Mouse (Mus musculus) myocyte (in vitro differentiated cells): ENCODE results near the gene H2afy2.
A peak's percentile ranks its signal among the peaks of the same experiment; 100 is the strongest.

ENCODE experiments used
- CEBPB ChIP-seq: IDR thresholded peaks from 2 replicates; pipeline ENCODE4 v1.6.1; 2011; ENCODE audit warnings: mild to moderate bottlenecking, moderate library complexity; ENCODE audit not compliant: poor library complexity, insufficient read depth, severe bottlenecking
- MAX ChIP-seq: IDR thresholded peaks from one replicate; pipeline ENCODE4 v1.6.1; 2011; ENCODE audit warnings: low read depth, mild to moderate bottlenecking, control low read depth
- REST ChIP-seq: IDR thresholded peaks from one replicate; pipeline ENCODE4 v1.6.1; 2011; ENCODE audit warnings: mild to moderate bottlenecking, control low read depth, moderate library complexity; ENCODE audit not compliant: insufficient read depth, insufficient read length
- TCF12 ChIP-seq: IDR thresholded peaks from one replicate; pipeline ENCODE4 v1.6.1; 2011; ENCODE audit warnings: mild to moderate bottlenecking, control low read depth; ENCODE audit not compliant: poor library complexity, insufficient read depth, severe bottlenecking
- USF1 ChIP-seq: IDR thresholded peaks from one replicate; pipeline ENCODE4 v1.6.1; 2011; ENCODE audit warnings: low read depth, mild to moderate bottlenecking, control low read depth, moderate library complexity

DNA sequence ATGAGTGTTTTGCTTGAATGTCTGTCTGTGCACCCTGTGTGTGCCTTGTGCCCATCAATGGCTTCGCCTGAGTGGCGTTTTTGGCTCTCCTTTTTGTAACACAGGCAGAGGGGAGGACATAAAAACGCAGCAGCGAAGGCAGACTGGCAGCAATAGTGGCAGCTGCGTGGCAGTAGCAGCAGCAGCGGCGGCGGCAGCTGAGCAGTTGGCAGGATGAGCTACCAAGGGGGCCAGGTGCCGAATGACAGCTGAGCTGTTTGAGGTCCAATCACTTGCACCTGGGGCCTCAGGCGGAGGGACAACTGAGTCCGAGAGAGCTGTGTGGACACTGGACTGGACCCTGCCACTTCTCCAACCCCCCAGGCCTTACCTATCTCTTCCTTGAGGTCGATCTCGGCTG, 36.6 kb downstream of the H2afy2 start:
- TF ChIP-seq CEBPB, result no peak
- TF ChIP-seq TCF12, result peak; percentile 39
- no peak for TF ChIP-seq MAX
- no peak for TF ChIP-seq REST
- no peak for TF ChIP-seq USF1
